Mouse (Mus musculus) ZHBTc4 (cell line): ENCODE measurements around the gene Ctps.
"Not testable (repeated sequence)": the region's sequence is repeated elsewhere in the genome, so short reads cannot be mapped to it uniquely, and the experiment has no call there.

Experiments
- DNase-seq: peaks from one replicate; pipeline ENCODE4 v3.0.0-alpha.2; 2011; ENCODE audit warnings: low read depth, low spot score

Ctps gene

DNA sequence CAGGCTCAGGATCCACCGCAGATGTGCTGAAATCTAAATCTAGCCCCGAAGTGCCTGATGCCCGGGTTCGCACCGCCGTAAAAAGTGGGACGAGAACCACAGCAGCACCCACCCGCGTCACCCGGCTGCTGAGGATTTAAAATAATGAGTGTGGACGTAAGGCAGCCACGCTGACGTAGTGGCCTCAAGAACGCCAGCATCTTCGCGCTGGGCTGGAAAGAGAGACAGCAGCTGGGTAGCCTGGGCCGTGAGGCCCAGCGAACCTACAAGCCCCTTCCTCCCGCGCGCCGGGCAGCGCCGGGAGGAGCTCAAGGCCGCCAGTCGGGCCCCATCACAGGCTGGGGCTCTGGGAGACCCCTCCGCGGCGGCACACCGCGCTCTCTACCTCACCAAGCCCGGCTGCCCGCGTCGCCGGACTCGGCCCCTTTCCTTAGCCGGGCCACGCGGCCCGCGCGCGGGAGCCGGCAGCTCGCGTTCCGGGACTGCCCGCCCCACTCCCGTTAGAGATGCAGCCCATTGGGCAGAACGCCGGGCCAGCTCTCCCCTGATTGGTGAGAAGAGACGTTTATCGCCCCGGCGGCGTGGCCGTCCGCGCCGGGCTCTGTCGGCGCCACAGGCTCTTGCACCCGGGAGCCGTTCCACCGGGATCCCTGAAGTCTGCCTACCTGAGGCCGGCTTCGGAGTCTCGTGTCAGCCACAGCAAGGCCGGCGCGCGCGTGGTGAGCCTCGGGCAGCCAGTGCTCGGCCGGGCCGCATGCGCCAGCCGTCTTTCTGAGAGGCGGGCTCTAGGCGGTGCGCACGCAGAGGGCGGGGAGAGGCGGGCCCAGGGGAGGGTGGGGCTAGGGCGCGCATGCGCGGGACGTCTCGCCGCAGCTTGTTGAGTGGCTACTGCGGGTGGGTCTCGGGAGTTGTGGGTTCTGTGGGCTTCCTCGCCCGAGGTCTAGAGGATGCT lies at the start of gene Ctps:
Gene Ctps, minus strand, starts transcription at position 791 of the 952 bp plus-strand sequence.
- DNase-seq: peak; percentile 97

DNA sequence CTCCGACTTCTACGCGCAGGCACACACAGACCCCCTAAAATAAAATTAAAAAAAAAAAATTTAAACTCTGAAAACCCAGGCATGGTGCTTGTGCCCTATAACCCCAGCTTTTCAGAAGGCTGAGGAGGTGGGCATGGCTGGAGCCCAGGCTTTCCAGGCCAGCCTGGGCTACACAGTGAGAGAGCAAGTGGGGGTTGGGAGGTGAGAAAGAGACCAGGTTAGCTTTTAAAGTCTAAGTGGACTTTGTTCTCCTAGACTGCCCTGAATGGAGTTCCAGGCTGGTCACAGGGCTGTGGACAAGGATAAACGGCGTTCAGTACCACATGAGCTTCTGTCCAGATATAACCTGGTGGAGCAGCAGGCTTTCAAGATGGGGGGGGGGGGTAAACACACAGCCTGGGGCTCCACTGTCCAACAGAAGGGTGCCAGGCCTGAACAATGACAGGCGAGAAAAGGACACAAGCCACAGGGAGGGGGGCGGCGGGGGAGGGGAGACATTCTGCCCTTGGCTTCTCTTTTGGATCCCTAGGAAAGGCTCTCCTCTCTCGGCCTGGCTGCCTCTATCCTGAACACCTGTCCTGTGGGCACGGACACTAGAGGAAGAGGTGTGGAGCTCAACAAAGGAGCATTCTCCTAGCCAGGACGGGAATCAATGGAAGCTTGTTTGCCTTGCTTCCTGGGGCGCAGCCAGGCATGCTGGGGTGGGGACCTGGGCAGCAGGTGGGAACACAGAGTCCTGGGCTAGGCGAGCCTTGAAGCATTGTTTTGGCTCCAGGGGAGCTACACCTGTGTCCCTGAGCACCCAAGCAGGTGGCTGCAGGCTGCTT lies 46.3 kb upstream of the Ctps start:
- peak; percentile 33 for DNase-seq

DNA sequence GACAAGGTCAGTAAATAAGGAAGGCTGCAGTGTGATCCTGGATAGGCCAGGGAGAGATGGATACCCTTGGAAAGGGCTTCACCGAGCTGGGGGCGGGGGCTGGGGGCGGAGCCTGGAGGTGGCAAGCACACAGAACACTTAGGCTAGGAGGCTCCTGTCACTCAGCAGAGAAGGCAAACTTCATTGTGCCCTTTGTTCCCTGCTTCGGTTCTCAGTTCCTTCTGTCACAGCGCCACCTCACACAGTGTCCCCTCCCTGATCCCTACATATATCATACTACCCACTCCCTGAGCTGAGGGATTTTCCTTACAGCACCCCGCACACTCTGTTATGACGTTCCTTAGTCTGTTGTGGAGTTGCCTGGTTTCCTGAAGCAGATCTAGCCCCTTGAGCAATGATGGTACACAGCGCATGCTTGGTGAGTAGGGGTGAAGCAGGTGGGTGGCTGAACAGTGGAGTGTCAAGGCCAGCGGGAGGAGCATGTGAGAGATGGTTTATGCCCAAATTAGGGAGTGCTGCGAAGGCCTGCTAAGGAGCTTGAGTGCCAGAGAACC lies 45.5 kb upstream of the Ctps start:
- DNase-seq: peak; percentile 81

DNA sequence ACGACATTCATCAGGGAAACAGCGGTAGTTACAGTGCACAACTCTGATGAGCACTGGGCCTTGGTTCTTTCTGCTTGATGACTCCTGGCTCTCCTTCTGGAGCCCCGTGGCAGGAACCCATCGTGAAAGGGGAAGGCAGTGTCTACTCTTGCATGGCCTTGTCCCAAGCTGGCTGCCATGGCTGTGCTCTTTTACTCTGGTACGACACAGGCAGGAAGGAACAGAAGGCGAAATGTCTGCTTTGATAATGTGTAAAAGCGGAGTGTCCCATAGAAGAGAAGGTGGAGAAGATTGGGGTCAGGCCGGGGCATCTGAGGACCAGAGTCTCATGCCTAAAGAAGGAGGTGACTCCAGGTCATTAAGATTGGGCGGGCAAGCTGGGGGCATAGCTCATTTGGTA lies 44.6 kb upstream of the Ctps start:
- DNase-seq: no peak

DNA sequence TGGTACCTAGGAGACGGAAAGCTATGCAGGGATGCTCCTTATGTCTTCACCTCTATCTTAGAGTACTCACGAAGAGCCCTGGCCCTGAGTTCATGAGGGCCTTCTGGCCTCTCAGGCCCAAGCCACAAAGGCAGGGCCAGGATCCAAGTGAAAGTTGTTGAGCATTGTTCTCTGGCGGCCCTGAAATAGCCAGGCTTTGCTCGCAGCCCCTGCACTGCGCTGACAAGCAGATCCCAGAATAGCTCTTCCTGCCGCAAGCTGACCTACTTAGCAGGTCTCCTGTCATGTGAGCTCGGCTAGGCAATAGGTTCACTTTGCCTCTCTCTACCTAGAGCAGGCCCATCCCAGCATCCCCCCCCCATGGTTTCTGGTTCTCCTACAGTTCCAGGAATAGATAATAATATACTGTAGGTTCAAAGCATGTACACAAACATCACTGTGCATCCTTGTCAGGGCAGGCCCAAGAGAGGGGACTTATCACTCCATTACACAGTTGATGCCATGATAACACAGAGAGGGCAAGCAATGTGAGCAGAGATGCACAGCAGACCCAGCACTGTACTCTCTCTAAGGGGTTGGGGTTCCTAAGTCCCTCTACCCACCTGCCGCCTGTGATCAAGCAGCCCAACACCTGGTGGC lies 43.7 kb upstream of the Ctps start:
- DNase-seq: no peak

DNA sequence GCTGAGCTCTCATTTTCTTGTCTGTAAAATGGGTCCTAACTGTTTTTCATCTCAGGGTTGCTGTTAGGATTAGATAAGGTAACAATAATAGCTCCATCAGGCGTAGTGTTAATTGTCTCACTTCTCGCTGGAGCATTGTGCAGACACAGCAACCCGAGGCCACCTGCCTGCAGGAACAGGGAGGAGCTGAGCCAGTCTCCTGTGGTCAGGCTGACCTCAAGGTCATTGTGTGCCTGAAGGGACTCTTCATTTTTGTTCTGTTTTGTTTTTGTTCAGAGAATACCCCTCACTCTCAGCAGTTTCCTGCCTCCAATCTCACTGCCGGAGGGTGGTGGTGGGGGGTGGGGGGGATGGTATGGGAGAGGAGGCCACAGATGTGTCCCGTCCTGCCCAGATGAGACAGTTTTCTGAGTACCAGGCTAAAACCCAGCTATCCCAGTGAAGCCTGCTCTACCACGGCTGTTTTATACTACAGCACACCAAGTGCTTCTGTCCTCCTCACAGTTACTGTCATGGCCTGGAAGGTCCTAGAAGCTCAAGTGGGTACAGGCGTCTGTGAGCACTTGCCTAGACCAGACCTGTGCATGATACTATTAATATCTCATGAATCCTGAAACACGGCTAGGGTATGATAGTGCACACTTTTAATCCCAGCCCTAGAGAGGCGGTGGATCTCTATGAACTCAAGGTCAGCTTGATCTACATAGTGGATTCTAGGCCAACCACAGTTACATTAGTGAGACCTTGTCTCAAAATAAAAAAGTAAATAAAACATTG lies 42.4 kb upstream of the Ctps start:
- DNase-seq: peak; percentile 62

DNA sequence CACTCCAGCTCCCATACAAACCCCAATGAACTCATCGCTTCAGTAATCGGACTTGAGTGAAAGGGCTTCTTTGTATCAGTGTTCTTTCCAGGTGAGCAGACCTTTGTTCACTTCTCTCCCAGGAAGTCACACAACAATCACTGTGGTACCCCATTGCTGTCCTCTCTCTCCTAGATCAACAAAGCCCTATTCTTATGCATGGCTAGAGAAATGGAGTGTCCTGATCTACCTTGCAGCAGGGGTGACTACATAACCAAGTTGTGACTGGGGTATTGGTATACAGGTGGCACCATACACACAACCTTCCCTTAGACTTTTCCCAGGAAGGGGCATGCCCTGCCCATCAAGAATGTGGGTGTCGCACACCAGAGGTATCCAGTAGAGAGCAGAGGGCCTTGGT lies 40.9 kb upstream of the Ctps start:
- peak; percentile 21 for DNase-seq

DNA sequence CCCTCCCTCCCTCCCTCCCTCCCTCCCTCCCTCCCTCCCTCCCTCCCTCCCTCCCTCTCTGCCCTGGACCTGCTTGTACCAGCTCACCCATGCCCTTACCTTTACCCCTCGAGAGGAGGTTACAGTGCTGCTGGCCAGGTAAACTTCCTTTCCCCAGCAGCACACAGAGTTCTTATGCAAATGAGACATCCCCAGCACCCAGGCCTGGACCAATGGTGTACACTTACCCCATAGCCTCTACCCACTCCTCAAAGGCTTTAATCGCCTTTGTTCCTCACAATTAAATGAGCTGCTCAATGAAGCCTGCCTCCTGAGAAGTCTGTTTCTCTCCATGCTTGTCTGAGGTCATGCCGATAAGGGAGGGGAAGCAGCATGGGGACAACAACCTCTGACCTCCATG lies 36.9 kb upstream of the Ctps start:
- DNase-seq: no peak

DNA sequence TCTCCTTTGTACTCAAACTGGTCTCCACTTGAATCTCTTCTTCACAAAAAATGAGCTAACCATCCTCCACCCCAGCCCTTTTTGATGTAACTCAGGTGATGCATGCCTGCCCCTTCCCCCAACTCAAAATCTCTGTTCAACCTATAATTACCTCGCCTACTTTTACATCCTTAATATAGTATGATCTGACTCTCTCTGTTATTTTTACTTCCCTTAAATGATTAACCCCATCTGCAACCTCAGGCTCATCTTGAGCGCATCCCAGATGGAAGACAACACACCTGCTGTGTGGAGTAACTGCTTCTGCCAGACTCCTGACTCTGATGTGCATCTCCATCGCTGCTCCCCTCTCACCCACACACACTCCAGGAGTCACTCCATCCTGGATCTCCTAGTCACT lies 32.6 kb upstream of the Ctps start:
- DNase-seq: no peak

DNA sequence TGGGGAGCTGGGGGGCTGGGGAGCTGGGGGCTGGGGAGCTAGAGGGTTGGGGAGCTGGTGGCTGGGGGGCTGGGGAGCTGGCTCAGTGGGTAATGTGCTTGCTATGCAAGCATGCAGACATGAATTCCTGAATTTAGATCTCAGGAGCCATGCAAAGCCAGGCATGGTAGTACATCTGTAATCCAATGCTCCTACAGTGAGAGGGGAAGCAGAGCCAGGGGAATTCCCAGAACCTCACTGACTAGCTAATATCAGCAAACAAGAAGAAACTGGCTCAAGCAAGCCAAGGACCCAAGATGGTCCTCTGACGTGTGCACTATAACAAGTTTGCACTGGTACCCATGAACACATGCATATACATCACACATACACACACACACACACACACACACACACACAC lies 31.7 kb upstream of the Ctps start:
- no peak for DNase-seq

DNA sequence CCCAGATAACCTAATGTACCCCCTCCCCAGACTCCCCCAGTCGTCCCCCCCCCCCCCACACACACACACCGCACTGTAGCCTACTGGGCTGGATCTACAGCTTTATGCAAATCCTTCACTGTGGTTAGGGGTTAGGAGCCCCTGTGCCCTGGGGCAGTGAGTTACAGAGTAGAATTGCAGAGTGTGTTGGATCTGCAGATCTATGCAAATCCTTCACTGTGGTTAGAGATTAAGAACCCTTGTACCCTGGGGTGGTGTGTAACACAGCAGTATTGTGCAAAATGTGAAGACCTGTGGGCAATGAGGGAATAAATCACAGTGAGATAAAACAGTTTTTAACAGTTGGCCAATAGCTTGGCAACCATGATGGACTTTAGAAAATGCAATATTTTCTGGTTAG lies 28.8 kb upstream of the Ctps start:
- no peak for DNase-seq

DNA sequence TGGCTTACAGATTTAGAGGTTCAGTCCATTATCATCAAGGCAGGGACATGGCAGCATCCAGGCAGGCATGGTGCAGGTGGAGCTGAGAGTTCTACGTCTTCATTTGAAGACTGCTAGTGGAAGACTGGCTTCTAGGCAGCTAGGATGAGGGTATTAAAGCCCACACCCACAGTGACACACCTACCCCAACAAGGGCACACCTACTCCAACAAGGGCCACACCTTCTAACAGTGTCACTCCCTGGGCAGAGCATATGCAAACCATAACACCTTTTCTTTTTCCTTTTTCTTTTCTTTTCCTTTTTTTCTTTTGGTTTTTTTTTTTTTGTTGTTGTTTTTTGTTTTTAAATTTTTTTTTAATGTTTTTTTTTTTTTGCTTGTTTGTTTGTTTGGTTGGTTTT lies 26.1 kb upstream of the Ctps start:
- DNase-seq: not testable (repeated sequence)

DNA sequence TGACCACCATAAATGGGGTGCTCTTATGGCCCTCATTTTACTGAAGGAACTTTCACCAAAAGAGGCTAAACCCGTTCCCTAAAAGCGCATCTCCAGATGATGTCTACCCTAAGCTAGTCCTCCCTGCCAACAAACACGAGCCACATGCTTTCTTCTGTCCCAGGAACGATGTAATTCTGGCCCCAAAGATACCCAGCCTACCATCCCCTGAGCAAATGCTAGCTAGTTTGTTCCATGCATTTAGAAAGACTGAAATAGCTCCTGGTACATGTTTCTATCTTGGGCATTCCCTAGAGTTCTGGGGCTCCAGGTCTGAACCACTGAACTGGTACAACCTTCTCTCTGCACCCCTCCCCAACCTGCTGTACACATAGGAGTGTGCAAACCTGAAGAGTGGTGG lies 20.9 kb upstream of the Ctps start:
- DNase-seq: no peak

DNA sequence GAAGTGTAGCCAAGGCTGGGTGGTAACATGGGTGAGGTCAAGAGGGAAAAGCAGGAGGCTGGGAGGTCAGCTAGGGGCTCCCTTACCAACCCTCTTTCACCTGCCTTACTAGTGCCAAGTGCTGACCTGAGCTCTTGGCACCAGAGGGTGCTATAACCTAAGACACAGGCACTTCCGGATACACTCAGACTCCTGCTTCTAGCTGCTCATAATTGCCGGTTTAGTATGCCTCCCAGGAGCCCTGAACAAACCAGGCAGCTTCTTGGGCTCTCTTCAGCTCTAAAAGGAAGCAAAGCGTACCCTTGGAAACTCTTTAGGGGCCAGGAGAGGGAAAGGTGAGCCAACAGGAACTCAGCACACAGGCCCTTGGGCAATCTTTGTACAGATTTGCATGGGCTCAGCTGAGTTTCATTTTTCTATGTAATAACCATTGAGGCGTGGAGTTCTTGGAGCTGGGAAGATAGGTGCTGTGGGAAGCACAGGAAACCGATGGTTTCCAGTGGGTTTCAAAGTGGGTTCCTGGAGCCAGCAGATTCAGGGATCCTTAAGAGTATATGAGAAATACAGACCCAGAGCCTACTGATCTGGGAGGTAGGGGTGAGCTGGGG lies 19.8 kb upstream of the Ctps start:
- DNase-seq: peak; percentile 74

DNA sequence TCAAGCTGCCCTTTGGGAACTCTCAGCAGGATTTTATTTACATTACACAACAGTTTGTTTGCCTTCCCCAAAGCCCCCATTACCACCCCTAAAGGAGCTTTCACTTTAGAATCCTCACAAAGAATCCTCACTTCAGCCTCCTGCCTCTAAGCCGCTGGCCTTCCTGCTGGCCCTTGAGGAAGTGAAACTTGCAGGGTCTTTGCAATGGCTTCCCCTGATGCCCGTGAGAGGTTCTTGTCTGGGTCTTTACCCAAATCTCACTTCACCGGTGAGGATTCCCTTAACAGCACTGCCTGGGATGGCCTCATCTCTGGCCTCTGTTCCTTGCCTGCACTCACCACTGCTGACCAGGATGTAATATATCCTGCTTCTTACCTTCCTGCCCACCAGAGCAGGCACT lies 19.0 kb upstream of the Ctps start:
- no peak for DNase-seq

DNA sequence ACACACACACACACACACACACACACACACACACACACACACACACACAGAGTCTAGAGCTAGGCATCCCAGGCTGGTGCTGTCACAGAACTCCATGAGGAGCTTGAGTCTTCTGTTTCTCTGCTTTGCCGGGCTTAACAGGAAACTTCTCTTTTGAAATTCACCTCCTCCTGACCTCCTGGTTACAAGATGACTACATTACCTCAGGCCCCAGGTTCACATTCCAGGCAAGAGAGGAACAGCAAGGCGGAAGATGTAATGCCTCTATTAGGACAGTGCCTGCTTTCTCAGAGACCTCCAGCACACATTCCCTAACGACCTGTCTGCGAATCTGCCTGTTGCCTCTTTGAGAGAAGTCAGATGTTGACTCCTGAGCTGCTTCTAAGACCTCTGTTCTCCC lies 18.4 kb upstream of the Ctps start, which contains the start of gene Gm8439:
Gene Gm8439, plus strand, starts transcription at position 301 of the 400 bp plus-strand sequence.
- no peak for DNase-seq

DNA sequence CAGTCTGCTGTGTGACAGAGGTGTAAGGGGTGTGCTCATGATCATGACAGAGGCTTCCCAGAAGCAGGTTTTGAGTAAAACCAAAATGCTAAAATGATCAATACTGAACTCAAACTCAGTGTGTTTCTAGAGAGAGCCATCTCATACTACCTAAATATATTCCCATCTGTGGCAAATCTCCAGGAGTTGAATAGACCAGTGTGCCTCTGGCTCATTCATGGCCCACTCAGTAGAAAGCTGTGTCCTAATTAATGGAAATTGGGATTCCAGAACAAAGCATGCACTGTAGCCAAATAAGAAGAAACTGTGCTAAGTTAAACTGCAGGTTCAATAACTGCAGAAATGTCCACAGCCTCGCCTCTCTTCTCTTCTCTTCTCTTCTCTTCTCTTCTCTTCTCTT lies 16.9 kb upstream of the Ctps start:
- DNase-seq: no peak

DNA sequence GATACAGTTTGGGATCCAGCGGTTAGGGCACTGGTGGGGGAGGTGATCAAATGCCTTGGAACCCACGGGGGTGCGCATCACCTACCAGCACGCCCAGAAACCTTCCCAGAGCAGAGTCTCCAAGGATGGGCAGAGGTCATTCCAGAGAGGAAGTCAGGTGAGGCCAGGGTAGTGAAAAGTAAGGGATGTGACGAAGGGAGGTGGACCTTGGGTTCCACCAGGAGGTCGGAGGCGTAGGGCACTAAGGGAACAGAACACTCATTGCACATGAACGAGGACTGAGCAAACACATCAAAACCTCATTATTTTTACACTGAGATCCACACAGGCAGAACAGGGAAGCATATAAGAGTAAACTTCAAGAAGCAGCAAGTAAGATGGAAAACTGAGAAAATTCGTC lies 11.6 kb upstream of the Ctps start:
- no peak for DNase-seq

DNA sequence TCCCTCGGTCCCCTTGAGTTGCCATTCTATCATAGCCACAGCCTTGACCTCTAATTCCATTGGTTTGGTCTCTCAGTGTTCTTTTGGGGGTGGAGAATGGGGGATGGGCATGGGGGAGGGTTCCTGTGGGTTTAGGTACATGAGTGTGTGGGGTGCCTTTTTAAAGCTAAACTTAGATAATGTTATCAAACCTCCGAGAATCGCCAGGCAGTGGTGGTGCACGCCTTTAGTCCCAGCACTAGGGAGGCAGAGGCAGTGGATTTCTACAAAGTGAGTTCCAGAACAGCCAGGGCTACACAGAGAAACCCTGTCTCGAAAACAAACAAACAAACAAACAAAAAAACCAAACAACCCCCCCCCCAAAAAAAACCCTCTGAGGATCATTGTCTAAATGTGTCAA lies 10.8 kb upstream of the Ctps start:
- DNase-seq: no peak

DNA sequence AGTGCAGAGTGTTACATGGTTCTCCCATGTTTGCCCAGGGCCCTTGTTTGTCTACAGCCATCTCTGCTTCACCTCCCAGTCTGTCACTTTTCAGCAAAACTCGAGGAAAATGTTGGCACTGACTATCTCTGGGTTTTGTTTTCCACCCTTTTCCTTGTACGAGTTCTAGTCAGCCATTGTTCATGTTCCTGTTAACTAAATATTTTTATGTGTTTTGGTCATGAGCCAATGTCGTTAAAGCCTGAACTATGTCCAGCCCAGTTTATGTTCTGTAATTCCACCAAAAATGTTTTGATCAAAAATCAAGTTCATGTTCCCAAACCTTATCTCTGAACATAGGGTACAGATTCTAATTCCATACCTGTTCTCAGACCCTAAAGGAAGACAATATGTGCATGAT lies 1.6 kb upstream of the Ctps start:
- no peak for DNase-seq

DNA sequence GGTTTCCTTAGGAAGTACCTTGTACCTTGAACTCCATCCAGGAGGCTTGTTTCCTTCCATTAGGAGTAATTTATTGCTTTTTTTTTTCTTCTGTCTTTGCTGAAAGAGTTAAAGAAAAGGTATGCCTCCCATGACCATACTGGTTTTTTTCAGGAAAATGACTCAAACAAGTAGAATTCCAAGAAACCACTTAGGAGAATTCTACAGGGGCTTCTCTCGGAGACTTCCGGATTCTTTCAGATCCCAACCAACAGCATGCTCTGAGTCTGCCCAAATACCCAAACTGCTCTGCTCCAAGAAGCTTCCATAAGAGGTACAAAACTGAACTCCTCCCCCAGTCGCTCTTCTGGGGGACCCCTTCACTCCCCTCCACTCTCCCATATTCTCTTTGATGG lies 991 bp upstream of the Ctps start:
- no peak for DNase-seq
